Mouse (Mus musculus): ENCODE data around the gene Tnfrsf13c.

GRCm38 (mm10) chr15:82266356-82266755, 42.2 kb upstream of the Tnfrsf13c start:
- no peak for TF ChIP-seq GATA1 (IDR thresholded peaks at IDR 0.05; ENCODE audit: borderline replicate concordance, low read length)
- no peak for TF ChIP-seq FLI1 (IDR thresholded peaks at IDR 0.05; ENCODE audit: low read length)

Measured in megakaryocyte, embryonic 14.5 days (primary cell).